Mouse (Mus musculus): Measurements from ENCODE around the gene Iqschfp.

Iqschfp gene

GRCm38 (mm10) chr3:67892026-67892705, at the start of gene Iqschfp, which contains the start of gene Iqcj:
Gene Iqschfp (plus strand): TSS chr3:67892232.
Gene Iqcj (plus strand): TSS chr3:67892220.
- DNase-seq (ENCODE audit: low spot score): no peak

GRCm38 (mm10) chr3:67852397-67852796, 39.6 kb upstream of the Iqschfp start:
- no peak for DNase-seq (ENCODE audit: low spot score)

GRCm38 (mm10) chr3:67861524-67861923, 30.5 kb upstream of the Iqschfp start:
- DNase-seq (ENCODE audit: low spot score): no peak

GRCm38 (mm10) chr3:67867420-67868065, 24.5 kb upstream of the Iqschfp start:
- no peak for DNase-seq (ENCODE audit: low spot score)

- no peak for DNase-seq (ENCODE audit: low spot score)
Measured at GRCm38 (mm10) chr3:67869424-67869823, 22.6 kb upstream of the Iqschfp start.

- DNase-seq (ENCODE audit: low spot score): no peak
Measured at GRCm38 (mm10) chr3:67877253-67877652, 14.8 kb upstream of the Iqschfp start.

- DNase-seq (ENCODE audit: low spot score): no peak
Measured at GRCm38 (mm10) chr3:67884335-67884734, 7.7 kb upstream of the Iqschfp start.

- no peak for DNase-seq (ENCODE audit: low spot score)
Measured at GRCm38 (mm10) chr3:67886176-67886575, 5.9 kb upstream of the Iqschfp start.

- no peak for DNase-seq (ENCODE audit: low spot score)
Measured at GRCm38 (mm10) chr3:67887251-67887650, 4.8 kb upstream of the Iqschfp start.

GRCm38 (mm10) chr3:67892768-67893167, 736 bp downstream of the Iqschfp start:
- no peak for DNase-seq (ENCODE audit: low spot score)

GRCm38 (mm10) chr3:67902517-67902916, 10.5 kb downstream of the Iqschfp start:
- DNase-seq (ENCODE audit: low spot score): no peak

GRCm38 (mm10) chr3:67908586-67908985, 16.6 kb downstream of the Iqschfp start:
- DNase-seq (ENCODE audit: low spot score): no peak

GRCm38 (mm10) chr3:67918098-67918497, 26.1 kb downstream of the Iqschfp start:
- DNase-seq (ENCODE audit: low spot score): no peak

- no peak for DNase-seq (ENCODE audit: low spot score)
Measured at GRCm38 (mm10) chr3:67918634-67919259, 26.7 kb downstream of the Iqschfp start.

- no peak for DNase-seq (ENCODE audit: low spot score)
Measured at GRCm38 (mm10) chr3:67923095-67923494, 31.1 kb downstream of the Iqschfp start.

GRCm38 (mm10) chr3:67925453-67925852, 33.4 kb downstream of the Iqschfp start:
- no peak for DNase-seq (ENCODE audit: low spot score)

GRCm38 (mm10) chr3:67930424-67931133, 38.5 kb downstream of the Iqschfp start:
- DNase-seq (ENCODE audit: low spot score): no peak

GRCm38 (mm10) chr3:67931181-67931580, 39.1 kb downstream of the Iqschfp start:
- no peak for DNase-seq (ENCODE audit: low spot score)

GRCm38 (mm10) chr3:67931914-67932313, 39.9 kb downstream of the Iqschfp start:
- no peak for DNase-seq (ENCODE audit: low spot score)

- DNase-seq (ENCODE audit: low spot score): no peak
Measured at GRCm38 (mm10) chr3:67935829-67936228, 43.8 kb downstream of the Iqschfp start.

GRCm38 (mm10) chr3:67947000-67947399, 55.0 kb downstream of the Iqschfp start:
- no peak for DNase-seq (ENCODE audit: low spot score)

- DNase-seq (ENCODE audit: low spot score): no peak
Measured at GRCm38 (mm10) chr3:67952517-67952940, 60.5 kb downstream of the Iqschfp start.

All from ovary, postnatal 36 days (tissue).